Mouse (Mus musculus): ENCODE data around the gene Kpnb1. TPM values are rescaled to one million over a fixed set of nuclear protein-coding genes. Genes with fewer than 3 reads are reported as not detected.

The Kpnb1 gene
- polyA plus RNA-seq (2012; rRNA removed): 20.8 and 22.8 TPM in 2 replicates

DNA sequence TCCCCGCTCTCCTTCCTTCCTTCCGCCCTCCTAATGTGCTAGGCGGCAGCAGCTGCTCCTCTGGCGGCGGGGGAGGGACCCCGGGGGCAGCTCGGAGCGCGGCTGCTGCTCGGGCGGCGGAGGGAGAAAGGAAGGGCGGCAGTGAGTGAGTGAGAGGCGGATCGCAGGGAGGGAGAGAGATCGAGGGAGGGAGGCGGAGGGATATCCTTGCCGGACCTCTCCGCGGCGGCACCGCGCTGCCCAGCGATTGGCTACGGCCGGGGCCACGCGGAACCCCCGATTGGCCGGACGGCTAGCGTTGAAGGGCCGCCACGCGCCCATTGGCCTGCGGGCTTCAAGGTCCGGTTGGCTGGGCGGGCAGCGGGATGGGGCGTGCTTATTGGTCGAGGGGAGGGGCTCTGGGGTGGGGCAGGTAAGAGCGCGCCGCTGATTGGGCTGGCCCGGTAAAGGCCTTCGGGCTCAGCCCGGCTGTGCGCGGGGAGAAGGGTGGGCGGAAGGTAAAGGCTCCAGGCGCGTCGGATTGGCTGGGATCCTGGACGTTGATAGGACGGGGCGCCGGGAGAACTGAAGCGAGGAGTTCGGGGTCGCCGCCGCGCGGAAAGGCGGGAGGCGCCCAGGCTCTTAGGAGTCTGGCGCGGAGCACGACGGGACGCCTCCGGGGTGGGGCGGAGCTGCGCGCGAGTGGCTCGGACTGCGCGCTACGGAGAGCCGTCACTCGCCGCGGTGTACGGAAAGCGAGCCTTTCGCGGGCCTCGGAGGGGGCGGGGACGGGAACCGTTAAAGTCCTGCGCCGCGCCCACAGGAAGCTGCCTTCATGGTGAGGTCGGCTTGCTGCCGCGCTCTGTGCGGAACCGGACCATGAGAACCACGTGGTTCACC lies at the start of gene Kpnb1:
Kpnb1 (minus strand) TSS at position 118 of the 879 bp plus-strand sequence.
- peak; percentile 98 for DNase-seq (ENCODE audit: low read depth in 1 of 2, low spot score in 2 of 2)
- TF ChIP-seq CTCF (IDR thresholded peaks at IDR 0.05; ENCODE audit: extremely low read depth, insufficient read depth, insufficient read length, insufficient replicate concordance) (no peak), POLR2A (IDR thresholded peaks at IDR 0.05; ENCODE audit: low read depth, low read length) (peak; percentile 67)
- H3K27ac ChIP-seq (ENCODE audit: insufficient read depth, low read length): peak within 1 kb of the TSS; percentile 96
- peaks cover 5% of the 10 kb centered on the region; the same call in 1 of the 2 replicates for H3K4me1 ChIP-seq (ENCODE audit: control insufficient read depth, insufficient read depth, insufficient read length)
- WGBS: under 1% methylated on average over 86 of the region's 101 CpGs
- H3K27me3 ChIP-seq (ENCODE audit: control insufficient read depth, insufficient read depth, low read length): no peaks in the 10 kb centered on the region
- peaks cover 9% of the 10 kb centered on the region for H3K36me3 ChIP-seq (ENCODE audit: control insufficient read depth, insufficient read depth, low read length)
- H3K4me3 ChIP-seq (ENCODE audit: extremely low read depth, insufficient read depth, insufficient read length): peak within 1 kb of the TSS; percentile 99

DNA sequence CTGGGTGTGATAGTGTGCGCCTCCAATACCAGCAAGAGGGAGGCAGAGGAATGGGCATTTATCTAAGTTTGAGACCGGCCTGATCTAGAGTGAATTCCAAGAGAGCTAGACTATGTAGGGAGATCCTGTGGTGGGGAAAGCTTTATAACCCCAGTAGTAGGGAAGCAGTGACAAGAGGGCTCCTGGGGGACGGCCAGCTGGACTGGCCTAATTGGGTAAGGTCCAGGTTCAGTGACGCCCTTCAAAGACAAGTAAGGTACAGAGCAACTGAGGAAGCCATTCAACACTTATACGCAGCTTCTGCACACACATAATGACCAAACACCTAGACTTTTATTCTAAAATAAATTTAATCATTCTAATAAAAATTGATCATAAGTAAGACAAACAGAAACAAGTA lies 44.8 kb upstream of the Kpnb1 start:
- no peak overlapping the region for H3K27ac ChIP-seq (ENCODE audit: insufficient read depth, low read length)
- WGBS: 90% methylated on average over 5 of the region's 5 CpGs
- no peak for DNase-seq (ENCODE audit: low read depth in 1 of 2, low spot score in 2 of 2)

GRCm38 (mm10) chr11:97229396-97229795 lies 41.7 kb upstream of the Kpnb1 start:
- WGBS: 89% methylated on average over 2 of the region's 2 CpGs
- Histone ChIP-seq H3K4me3 (ENCODE audit: extremely low read depth, insufficient read depth, insufficient read length) (no peak overlapping the region), H3K27ac (ENCODE audit: insufficient read depth, low read length) (no peak overlapping the region), H3K4me1 (ENCODE audit: control insufficient read depth, insufficient read depth, insufficient read length) (no peaks in the 10 kb centered on the region), H3K36me3 (ENCODE audit: control insufficient read depth, insufficient read depth, low read length) (peaks cover 29% of the 10 kb centered on the region), H3K27me3 (ENCODE audit: control insufficient read depth, insufficient read depth, low read length) (no peaks in the 10 kb centered on the region)
- TF ChIP-seq CTCF (IDR thresholded peaks at IDR 0.05; ENCODE audit: extremely low read depth, insufficient read depth, insufficient read length, insufficient replicate concordance) (no peak), POLR2A (IDR thresholded peaks at IDR 0.05; ENCODE audit: low read depth, low read length) (no peak)
- DNase-seq (ENCODE audit: low read depth in 1 of 2, low spot score in 2 of 2): no peak

More for the DNA sequence above, 44.8 kb upstream of the Kpnb1 start:
- peaks cover 23% of the 10 kb centered on the region for H3K36me3 ChIP-seq (ENCODE audit: control insufficient read depth, insufficient read depth, low read length)
- H3K4me3 ChIP-seq (ENCODE audit: extremely low read depth, insufficient read depth, insufficient read length): no peak overlapping the region
- H3K27me3 ChIP-seq (ENCODE audit: control insufficient read depth, insufficient read depth, low read length): no peaks in the 10 kb centered on the region
- H3K4me1 ChIP-seq (ENCODE audit: control insufficient read depth, insufficient read depth, insufficient read length): no peaks in the 10 kb centered on the region
- TF ChIP-seq CTCF (IDR thresholded peaks at IDR 0.05; ENCODE audit: extremely low read depth, insufficient read depth, insufficient read length, insufficient replicate concordance) (no peak), POLR2A (IDR thresholded peaks at IDR 0.05; ENCODE audit: low read depth, low read length) (no peak)

DNA sequence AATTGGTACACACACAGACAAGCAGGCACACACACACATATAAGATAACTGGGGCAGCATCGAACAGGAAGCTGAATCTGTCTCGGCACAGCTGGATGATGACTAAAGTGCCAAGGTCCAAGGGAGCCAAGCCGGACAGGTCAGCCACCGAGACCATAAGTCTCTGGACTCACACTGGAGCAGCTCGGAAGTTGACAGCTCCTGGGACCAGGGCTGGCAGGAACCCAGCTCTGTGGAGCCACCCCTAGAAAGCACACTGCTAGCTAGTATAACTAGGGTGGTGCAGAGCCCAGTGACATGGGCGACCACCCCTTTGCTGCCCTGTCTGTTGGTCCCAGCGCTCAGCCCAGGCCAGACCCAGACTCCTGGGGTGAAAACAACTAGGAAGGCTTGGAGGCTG lies 41.3 kb upstream of the Kpnb1 start:
- Histone ChIP-seq H3K36me3 (ENCODE audit: control insufficient read depth, insufficient read depth, low read length) (peaks cover 28% of the 10 kb centered on the region), H3K27ac (ENCODE audit: insufficient read depth, low read length) (no peak overlapping the region), H3K4me3 (ENCODE audit: extremely low read depth, insufficient read depth, insufficient read length) (no peak overlapping the region), H3K27me3 (ENCODE audit: control insufficient read depth, insufficient read depth, low read length) (no peaks in the 10 kb centered on the region), H3K4me1 (ENCODE audit: control insufficient read depth, insufficient read depth, insufficient read length) (no peaks in the 10 kb centered on the region)
- WGBS: 94% methylated on average over 7 of the region's 7 CpGs
- no peak for DNase-seq (ENCODE audit: low read depth in 1 of 2, low spot score in 2 of 2)
- TF ChIP-seq POLR2A (IDR thresholded peaks at IDR 0.05; ENCODE audit: low read depth, low read length) (no peak), CTCF (IDR thresholded peaks at IDR 0.05; ENCODE audit: extremely low read depth, insufficient read depth, insufficient read length, insufficient replicate concordance) (no peak)

- Histone ChIP-seq H3K36me3 (ENCODE audit: control insufficient read depth, insufficient read depth, low read length) (peaks cover 27% of the 10 kb centered on the region), H3K4me1 (ENCODE audit: control insufficient read depth, insufficient read depth, insufficient read length) (no peaks in the 10 kb centered on the region), H3K4me3 (ENCODE audit: extremely low read depth, insufficient read depth, insufficient read length) (no peak overlapping the region), H3K27ac (ENCODE audit: insufficient read depth, low read length) (no peak overlapping the region), H3K27me3 (ENCODE audit: control insufficient read depth, insufficient read depth, low read length) (no peaks in the 10 kb centered on the region)
- 94% methylated on average over 1 of the region's 1 CpGs for WGBS
- no peak for DNase-seq (ENCODE audit: low read depth in 1 of 2, low spot score in 2 of 2)
- no peak for TF ChIP-seq CTCF (IDR thresholded peaks at IDR 0.05; ENCODE audit: extremely low read depth, insufficient read depth, insufficient read length, insufficient replicate concordance)
- no peak for TF ChIP-seq POLR2A (IDR thresholded peaks at IDR 0.05; ENCODE audit: low read depth, low read length)
These were observed 38.5 kb upstream of the Kpnb1 start for GRCm38 (mm10) chr11:97226131-97226530.

DNA sequence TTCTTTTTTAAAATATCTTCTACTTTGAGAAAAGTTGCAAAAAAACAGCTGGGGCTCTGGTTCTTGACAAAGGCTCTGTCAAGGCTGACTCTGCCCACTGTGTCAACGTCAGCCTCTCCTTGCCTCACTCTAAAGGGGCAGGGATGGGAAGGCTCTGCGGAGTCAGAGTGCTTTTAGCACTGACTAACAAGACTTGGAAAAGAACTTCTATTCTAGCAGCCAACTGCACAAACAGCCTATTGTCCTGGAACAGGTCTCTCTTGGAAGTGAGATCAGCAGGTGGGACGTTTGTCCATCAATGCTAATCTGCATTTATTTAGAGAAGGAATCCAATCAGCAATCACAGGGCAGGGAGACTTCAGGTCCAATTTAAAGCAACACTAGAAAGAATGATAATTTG lies 35.8 kb upstream of the Kpnb1 start:
- 93% methylated on average over 3 of the region's 3 CpGs for WGBS

GRCm38 (mm10) chr11:97221611-97222010 lies 33.9 kb upstream of the Kpnb1 start:
- no peak for DNase-seq (ENCODE audit: low read depth in 1 of 2, low spot score in 2 of 2)
- no peak overlapping the region for H3K4me3 ChIP-seq (ENCODE audit: extremely low read depth, insufficient read depth, insufficient read length)
- H3K4me1 ChIP-seq (ENCODE audit: control insufficient read depth, insufficient read depth, insufficient read length): no peaks in the 10 kb centered on the region
- 92% methylated on average over 2 of the region's 2 CpGs for WGBS
- no peak for TF ChIP-seq POLR2A (IDR thresholded peaks at IDR 0.05; ENCODE audit: low read depth, low read length)
- no peak for TF ChIP-seq CTCF (IDR thresholded peaks at IDR 0.05; ENCODE audit: extremely low read depth, insufficient read depth, insufficient read length, insufficient replicate concordance)
- H3K36me3 ChIP-seq (ENCODE audit: control insufficient read depth, insufficient read depth, low read length): peaks cover 34% of the 10 kb centered on the region
- no peaks in the 10 kb centered on the region for H3K27me3 ChIP-seq (ENCODE audit: control insufficient read depth, insufficient read depth, low read length)
- no peak overlapping the region for H3K27ac ChIP-seq (ENCODE audit: insufficient read depth, low read length)

More for the DNA sequence above, 35.8 kb upstream of the Kpnb1 start:
- Histone ChIP-seq H3K27ac (ENCODE audit: insufficient read depth, low read length) (no peak overlapping the region), H3K4me3 (ENCODE audit: extremely low read depth, insufficient read depth, insufficient read length) (no peak overlapping the region), H3K36me3 (ENCODE audit: control insufficient read depth, insufficient read depth, low read length) (peaks cover 25% of the 10 kb centered on the region), H3K27me3 (ENCODE audit: control insufficient read depth, insufficient read depth, low read length) (no peaks in the 10 kb centered on the region), H3K4me1 (ENCODE audit: control insufficient read depth, insufficient read depth, insufficient read length) (no peaks in the 10 kb centered on the region)
- TF ChIP-seq CTCF (IDR thresholded peaks at IDR 0.05; ENCODE audit: extremely low read depth, insufficient read depth, insufficient read length, insufficient replicate concordance) (no peak), POLR2A (IDR thresholded peaks at IDR 0.05; ENCODE audit: low read depth, low read length) (no peak)
- DNase-seq (ENCODE audit: low read depth in 1 of 2, low spot score in 2 of 2): no peak
